Comparison of ENCODE assay signal across 8 mouse cellular contexts in the genomic region with DNA sequence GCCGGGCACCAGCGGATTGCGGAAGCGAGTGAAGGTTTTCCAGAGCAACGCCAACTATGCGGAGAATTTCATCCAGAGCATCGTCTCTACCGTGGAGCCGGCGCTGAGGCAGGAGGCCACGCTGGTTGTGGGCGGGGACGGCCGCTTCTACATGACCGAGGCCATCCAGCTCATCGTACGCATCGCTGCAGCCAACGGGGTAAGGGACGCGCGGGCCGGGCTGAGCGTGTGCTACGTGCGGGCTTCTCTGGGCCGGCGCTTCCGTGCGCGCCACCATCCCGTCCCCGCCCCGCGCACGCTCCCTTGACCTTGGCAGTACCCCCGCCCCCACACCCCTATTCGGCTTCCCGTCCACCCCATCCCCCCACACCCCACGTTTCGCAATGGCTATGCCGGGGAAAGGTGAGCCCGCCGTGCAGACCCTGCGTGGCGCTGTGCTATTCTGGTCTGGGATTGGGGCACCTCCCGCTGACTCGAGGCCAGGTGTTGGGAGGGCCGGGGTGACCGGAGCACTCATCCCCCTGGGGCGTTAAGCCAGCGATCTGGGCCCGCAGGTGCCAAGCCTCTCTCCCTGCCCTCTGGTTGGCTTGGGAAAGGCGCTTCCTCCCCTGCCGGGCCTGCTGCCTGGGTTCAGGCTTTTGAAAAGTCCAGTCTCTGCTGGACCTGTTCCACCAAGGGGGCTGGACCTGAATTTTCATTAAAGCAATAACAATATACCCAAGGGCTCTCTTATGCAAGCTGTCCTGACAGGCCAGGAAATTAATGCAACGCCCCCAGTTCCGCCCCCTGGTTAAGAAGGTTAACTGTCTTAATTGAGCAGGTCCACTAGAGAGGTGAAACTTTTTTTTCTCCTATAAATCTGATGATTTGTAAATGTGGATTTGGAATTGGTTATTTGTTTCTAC. TPM values are rescaled to one million over a fixed set of nuclear protein-coding genes. Genes with fewer than 3 reads are reported as not detected.
DNase-seq lines count a peak whose midpoint lies in the region; ATAC-seq and TF ChIP-seq lines count a peak whose summit lies in the region.

A gene (minus strand): TSS at position 201 of the 905 bp plus-strand sequence.

- H3K9ac ChIP-seq in forebrain, postnatal 0 days, result peak within 1 kb of the TSS; percentile 78
- peak within 1 kb of the TSS; percentile 68 for H3K9ac ChIP-seq in lung, embryonic 15.5 days

- peaks cover 36% of the 10 kb centered on the region for H3K36me3 ChIP-seq in G1E (replicated peaks)
- no peaks in the 10 kb centered on the region for H3K36me3 ChIP-seq in forebrain, postnatal 0 days (ENCODE audit: insufficient read depth)
- H3K36me3 ChIP-seq in lung, embryonic 15.5 days, result no peaks in the 10 kb centered on the region

- peak within 1 kb of the TSS; percentile 69 for H3K27ac ChIP-seq in forebrain, postnatal 0 days (ENCODE audit: low read depth, low read length)
- H3K27ac ChIP-seq in lung, embryonic 15.5 days, result peak within 1 kb of the TSS; percentile 94

- TF ChIP-seq CTCF in G1E (IDR thresholded peaks at IDR 0.05; ENCODE audit: low read depth, low read length), result no peak
- no peak for TF ChIP-seq CTCF in forebrain, postnatal 0 days (IDR thresholded peaks at IDR 0.05; ENCODE audit: low read depth)

- peak; percentile 50 for ATAC-seq in G1E (ENCODE audit: extremely low read depth, insufficient number of reproducible peaks, low FRiP score, poor library complexity, severe bottlenecking)
- peak; percentile 94 for ATAC-seq in forebrain, postnatal 0 days
- peak; percentile 92 for ATAC-seq in lung, embryonic 15.5 days (ENCODE audit: borderline replicate concordance, extremely low read depth, low FRiP score, low TSS enrichment)

- WGBS in forebrain, postnatal 0 days, result under 1% methylated on average over 57 of the region's 57 CpGs
- 2% methylated on average over 56 of the region's 57 CpGs for WGBS in lung, embryonic 15.5 days

- intact Hi-C loops in heart, postnatal 36 days (cut with DNase I), result no loop called here

- H3K4me1 ChIP-seq in G1E (ENCODE audit: insufficient read depth, low read depth, low read length), result peaks cover 72% of the 10 kb centered on the region
- H3K4me1 ChIP-seq in forebrain, postnatal 0 days (ENCODE audit: insufficient read depth), result 0 out of 2 replicates have a peak, but pooled peaks cover 3% of the 10 kb centered on the region
- H3K4me1 ChIP-seq in lung, embryonic 15.5 days, result peaks cover 16% of the 10 kb centered on the region

- no peaks in the 10 kb centered on the region for H3K9me3 ChIP-seq in G1E (replicated peaks)
- H3K9me3 ChIP-seq in forebrain, postnatal 0 days (ENCODE audit: low read length), result no peaks in the 10 kb centered on the region
- H3K9me3 ChIP-seq in lung, embryonic 15.5 days, result no peaks in the 10 kb centered on the region

- peak; percentile 58 for DNase-seq in G1E (ENCODE audit: low spot score)
- DNase-seq in cerebellum, adult 11-12 months, result peak; percentile 86
- peak; percentile 69 for DNase-seq in forebrain, postnatal 0 days
- peak; percentile 72 to 85 for DNase-seq in heart, postnatal 36 days
- DNase-seq in layer of hippocampus, adult 8-10 months (ENCODE audit: low spot score in 2 of 2), result peak; percentile 71 to 79
- peak; percentile 56 for DNase-seq in ovary, postnatal 10 days (ENCODE audit: low spot score)
- peak; percentile 52 for DNase-seq in thymus, postnatal 0 days (ENCODE audit: low spot score)

- H3K4me2 ChIP-seq in forebrain, postnatal 0 days (ENCODE audit: low read depth), result peak within 1 kb of the TSS; percentile 94
- H3K4me2 ChIP-seq in lung, embryonic 15.5 days, result peak within 1 kb of the TSS; percentile 82

- H3K4me3 ChIP-seq in G1E (ENCODE audit: low read depth, low read length), result peak within 1 kb of the TSS; percentile 89
- H3K4me3 ChIP-seq in forebrain, postnatal 0 days (ENCODE audit: low read depth, low read length), result peak within 1 kb of the TSS; percentile 76
- peak within 1 kb of the TSS; percentile 66 for H3K4me3 ChIP-seq in lung, embryonic 15.5 days

- H3K27me3 ChIP-seq in G1E (ENCODE audit: insufficient read depth, low read length), result no peaks in the 10 kb centered on the region
- no peaks in the 10 kb centered on the region for H3K27me3 ChIP-seq in forebrain, postnatal 0 days (ENCODE audit: insufficient read depth, low read length)
- no peaks in the 10 kb centered on the region for H3K27me3 ChIP-seq in lung, embryonic 15.5 days

RNA-seq across cellular contexts. Expression of the gene that starts here (rescaled TPM):
- total RNA-seq in G1E (2014; fragmentation: Nextera tagmentation) (39.7 and 40.4 TPM in 2 replicates), G1E (2017) (21.3 and 23.2 TPM in 2 replicates)
- polyA plus RNA-seq in G1E (2012), result 0.79 and 1.1 TPM in 2 replicates
- total RNA-seq in forebrain, postnatal 0 days (2014; rRNA removed), result 2.9 and 4.5 TPM in 2 replicates
- 10.7 and 11.3 TPM in 2 replicates for polyA plus RNA-seq in forebrain, postnatal 0 days (2015; fragmentation: Nextera tagmentation; extraction: Ambion mirVana)
- total RNA-seq in heart, postnatal 36 days (2021), result 1 to 10 TPM; 5.7 to 6.0 TPM
- total RNA-seq in layer of hippocampus, adult 8-10 months (2022), result 1 to 10 TPM; 3.5 to 7.3 (median 5.3) TPM
- 38.4 and 41.1 TPM in 2 replicates for polyA plus RNA-seq in lung, embryonic 15.5 days (2015; fragmentation: Nextera tagmentation; extraction: Ambion mirVana)
- 46.1 and 47.1 TPM in 2 replicates for polyA plus RNA-seq in thymus, postnatal 0 days (2015; fragmentation: Nextera tagmentation; extraction: Ambion mirVana)

Comparison
In these comparisons a context has a peak if more than half of its experiments do, and no peak if none do; other contexts are left out.
1. Peak in every context shown above with its lines: DNase-seq, ATAC-seq, H3K4me3 ChIP-seq and H3K27ac ChIP-seq.